Mouse (Mus musculus) thymus, postnatal 14 days (tissue): ENCODE results near the gene Dapk3.
"Not testable (repeated sequence)": the region's sequence is repeated elsewhere in the genome, so short reads cannot be mapped to it uniquely, and the experiment has no call there.

Experiments
- DNase-seq: peaks from one replicate; pipeline ENCODE4 v3.0.0; 2021

Gene Dapk3

GRCm38 (mm10) chr10:81201807-81202758 lies 19.3 kb downstream of the Dapk3 start, which contains the start of gene Nmrk2:
TSS of gene Nmrk2 (minus strand) at chr10:81202051.
- no peak for DNase-seq

DNA sequence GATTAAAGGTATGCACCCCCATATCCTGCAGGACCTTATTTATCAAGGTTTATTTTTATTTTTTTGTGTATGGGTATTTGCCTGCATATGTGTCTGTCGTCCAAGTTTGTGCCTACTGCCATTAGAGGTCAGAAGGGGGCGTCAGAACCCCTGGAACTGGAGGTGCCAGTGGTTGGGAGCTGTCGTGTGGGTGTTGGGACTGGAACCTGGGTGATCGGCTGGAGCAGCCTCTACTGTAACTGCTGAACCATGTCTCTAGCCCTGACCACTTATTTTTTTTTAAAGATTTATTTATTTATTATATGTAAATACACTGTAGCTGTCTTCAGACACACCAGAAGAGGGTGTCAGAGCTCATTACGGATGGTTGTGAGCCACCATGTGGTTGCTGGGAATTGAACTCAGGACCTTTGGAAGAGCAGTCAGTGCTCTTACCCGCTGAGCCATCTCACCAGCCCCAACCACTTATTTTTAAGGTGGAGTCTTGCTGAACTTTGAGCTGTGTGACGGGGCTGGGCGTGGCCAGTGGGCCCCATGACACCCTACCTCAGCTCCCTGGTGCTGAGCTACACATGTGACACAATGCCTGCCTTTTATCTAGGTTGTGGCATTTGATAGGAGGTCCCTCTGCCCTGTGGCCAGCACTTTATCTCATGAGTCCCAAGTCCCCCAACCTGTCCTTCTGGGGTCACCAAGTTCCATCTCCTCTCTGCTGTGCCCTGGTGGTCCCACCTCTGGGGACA lies 20.3 kb downstream of the Dapk3 start:
- DNase-seq, result no peak

DNA sequence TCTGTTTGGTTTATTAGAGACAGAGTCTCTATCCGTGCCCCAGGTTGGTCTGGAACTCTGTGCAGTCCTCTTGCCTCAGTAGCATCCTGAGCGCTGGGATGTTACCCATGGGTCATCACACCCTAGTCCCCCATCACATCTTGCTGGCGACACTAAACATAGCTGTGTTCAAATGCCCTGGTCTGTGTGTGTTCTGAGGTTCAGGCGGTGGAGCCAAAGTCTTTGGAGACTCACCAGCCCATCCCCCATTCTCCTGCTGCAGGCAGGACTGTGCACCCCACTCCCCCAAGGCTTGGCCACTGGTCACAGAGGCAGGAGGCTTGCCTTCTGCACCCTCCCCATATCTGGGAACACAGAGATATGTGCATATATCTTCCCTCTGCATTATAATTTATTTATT lies 21.3 kb downstream of the Dapk3 start:
- DNase-seq, result no peak

- no peak for DNase-seq
These were observed 27.3 kb downstream of the Dapk3 start for GRCm38 (mm10) chr10:81210154-81210553.

GRCm38 (mm10) chr10:81216260-81216659 lies 33.5 kb downstream of the Dapk3 start:
- no peak for DNase-seq

- DNase-seq, result no peak
These were observed 34.0 kb downstream of the Dapk3 start for GRCm38 (mm10) chr10:81216810-81217209.

GRCm38 (mm10) chr10:81217267-81217666 lies 34.5 kb downstream of the Dapk3 start:
- peak; percentile 53 for DNase-seq

DNA sequence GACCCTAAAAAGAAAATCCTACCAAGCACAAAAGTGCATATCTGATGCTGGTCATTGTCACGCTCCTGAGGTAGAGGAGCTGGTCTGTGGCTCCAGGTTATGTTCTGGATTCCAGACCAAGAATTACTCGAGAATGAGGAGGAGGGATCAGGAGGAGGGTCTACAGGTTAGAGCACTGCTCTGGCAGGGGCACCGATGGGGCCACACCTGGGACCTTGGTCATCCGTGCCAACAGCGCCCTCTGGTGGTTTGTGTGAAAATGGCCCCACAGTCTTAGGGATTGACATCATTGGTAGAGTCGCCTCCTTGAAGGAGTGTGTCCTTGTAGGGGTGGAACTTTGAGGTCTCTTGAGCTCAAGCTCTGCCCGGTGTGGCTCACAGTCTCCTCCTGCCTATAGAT lies 35.2 kb downstream of the Dapk3 start:
- peak; percentile 82 for DNase-seq

GRCm38 (mm10) chr10:81221402-81222015 lies 38.7 kb downstream of the Dapk3 start:
- no peak for DNase-seq

DNA sequence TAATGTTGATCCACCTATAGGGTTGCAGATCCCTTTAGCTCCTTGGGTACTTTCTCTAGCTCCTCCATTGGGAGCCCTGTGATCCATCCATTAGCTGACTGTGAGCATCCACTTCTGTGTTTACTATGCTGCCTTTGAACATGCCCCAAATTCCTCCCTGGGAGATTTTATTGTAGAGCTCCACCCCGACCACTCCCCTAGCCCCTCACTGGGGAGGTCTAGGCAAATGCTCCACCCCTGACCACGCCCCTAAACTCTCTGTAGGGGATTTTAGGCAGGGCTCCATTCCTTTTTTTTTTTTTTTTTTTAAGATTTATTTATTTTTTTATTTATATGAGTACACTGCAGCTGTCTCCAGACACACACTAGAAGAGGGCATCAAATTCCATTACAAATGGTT lies 40.9 kb downstream of the Dapk3 start:
- not testable (repeated sequence) for DNase-seq

GRCm38 (mm10) chr10:81229735-81230437 lies 47.1 kb downstream of the Dapk3 start:
- DNase-seq, result peak; percentile 49

GRCm38 (mm10) chr10:81230438-81231332 lies 47.9 kb downstream of the Dapk3 start, which contains the start of gene Atcay:
TSS of gene Atcay (minus strand) at chr10:81230833.
- peak; percentile 55 for DNase-seq

GRCm38 (mm10) chr10:81231436-81231835 lies 48.6 kb downstream of the Dapk3 start:
- DNase-seq, result no peak

- DNase-seq, result peak; percentile 95
These were observed 49.9 kb downstream of the Dapk3 start, which contains the start of gene Zfr2 for GRCm38 (mm10) chr10:81232580-81233225. TSS of gene Zfr2 (plus strand) at chr10:81233155.

DNA sequence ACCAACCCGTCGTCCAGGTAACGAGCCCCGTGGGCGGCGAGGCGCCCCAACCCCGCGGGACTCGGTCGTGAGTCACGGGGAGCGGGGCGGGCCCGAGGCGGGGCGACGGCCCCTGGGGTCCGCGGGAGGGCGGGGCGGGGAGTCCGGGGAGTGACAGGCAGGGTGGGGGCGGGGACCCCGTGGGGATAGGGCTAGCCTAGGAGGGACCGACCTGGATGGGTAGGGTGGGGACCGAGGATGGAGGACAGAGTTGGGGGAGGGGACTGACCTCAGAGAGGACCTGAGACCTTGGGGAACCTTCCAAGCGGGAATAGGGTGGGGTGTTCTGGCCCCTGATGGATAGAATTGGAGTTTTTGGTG lies 50.4 kb downstream of the Dapk3 start:
- DNase-seq, result no peak

- DNase-seq, result no peak
These were observed 51.4 kb downstream of the Dapk3 start for GRCm38 (mm10) chr10:81234206-81234605.

GRCm38 (mm10) chr10:81236471-81237268 lies 53.9 kb downstream of the Dapk3 start:
- DNase-seq, result no peak

DNA sequence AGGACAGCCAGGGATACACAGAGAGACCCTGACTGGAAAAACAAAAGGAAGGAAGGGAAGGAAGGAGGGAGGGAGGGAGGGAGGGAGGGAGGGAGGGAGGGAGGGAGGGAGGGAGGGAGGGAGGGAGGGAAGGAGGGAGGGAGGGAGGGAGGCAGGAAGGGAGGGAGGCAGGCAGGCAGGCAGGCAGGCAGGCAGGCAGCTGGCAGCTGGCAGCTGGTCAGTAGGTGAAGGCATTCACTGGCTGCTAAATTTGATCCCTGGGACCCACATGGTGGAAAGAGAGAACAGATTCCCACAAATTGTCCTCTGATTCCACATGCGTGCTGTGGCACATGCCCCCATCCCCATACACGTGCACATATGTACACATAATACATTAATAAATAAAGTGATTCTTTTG lies 55.8 kb downstream of the Dapk3 start:
- DNase-seq, result no peak

DNA sequence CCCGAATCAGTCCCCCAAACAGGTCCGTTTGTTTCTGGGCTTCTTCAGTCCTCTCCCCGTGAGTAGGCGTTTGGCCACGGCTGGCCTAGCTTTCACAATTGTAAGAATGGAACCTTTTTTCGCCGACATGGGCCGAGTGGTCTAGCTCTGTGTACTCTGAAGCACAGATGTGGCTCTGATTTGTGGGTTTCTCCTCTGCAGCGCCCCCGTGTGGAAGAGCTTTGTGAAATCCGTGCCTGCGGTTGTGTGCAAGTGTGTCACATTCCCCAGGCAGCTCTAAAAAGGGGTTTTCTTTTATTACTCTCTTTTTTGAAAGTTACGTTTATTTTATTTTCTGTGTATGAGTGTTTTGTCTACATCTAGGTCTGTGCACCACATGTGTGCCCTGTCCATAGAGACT lies 58.1 kb downstream of the Dapk3 start:
- peak; percentile 80 for DNase-seq

GRCm38 (mm10) chr10:81242021-81242420 lies 59.2 kb downstream of the Dapk3 start:
- DNase-seq, result peak; percentile 56
